Mouse (Mus musculus) stomach, postnatal 0 days (tissue): ENCODE results near the gene Dnm3.

Experiments
- CTCF ChIP-seq: IDR thresholded peaks from 2 replicates; pipeline ENCODE4 v1.5.1; 2016; ENCODE audit warnings: antibody characterized with exemption, low read depth, mild to moderate bottlenecking, moderate library complexity
- EP300 ChIP-seq: optimal IDR thresholded peaks from 2 replicates; pipeline ENCODE3; 2016; ENCODE audit warnings: antibody characterized with exemption

DNA sequence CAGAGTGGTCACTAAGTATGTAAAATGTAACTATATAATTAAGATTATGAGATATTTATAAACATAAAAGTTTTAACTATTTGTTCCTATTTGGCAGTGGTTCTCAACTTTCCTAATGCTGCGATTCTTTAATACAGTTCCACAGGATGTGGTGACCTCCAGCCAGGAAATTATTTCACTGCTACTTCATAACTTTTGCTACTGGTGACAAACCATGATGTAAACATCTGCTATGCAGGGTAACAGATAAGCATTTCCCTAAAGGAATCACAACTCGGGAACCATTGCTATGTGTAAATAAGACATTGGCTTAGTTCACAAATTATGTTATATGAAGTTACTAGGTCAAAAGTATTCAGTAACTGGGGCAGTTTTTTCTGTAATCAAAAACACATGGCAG is 48.9 kb downstream of the Dnm3 start:
- TF ChIP-seq CTCF (no peak), EP300 (no peak)
